Mouse (Mus musculus) MEL (cell line): ENCODE results near the gene Whamm. TPM values are rescaled to one million over a fixed set of nuclear protein-coding genes. Genes with fewer than 3 reads are reported as not detected.

ENCODE experiments used
- DNase-seq: peaks from one replicate; pipeline ENCODE4 v3.0.0; 2011; ENCODE audit warnings: low read depth, low spot score
- H3K27ac ChIP-seq: 2 replicates; pipeline ENCODE4 v1.5.1; 2012; ENCODE audit warnings: low read depth, mild to moderate bottlenecking, control low read depth, low read length, moderate library complexity; ENCODE audit not compliant: control insufficient read depth
- H3K27me3 ChIP-seq, 2 experiments: fragments of 150-350 bp in 1 of 2; sonication (generic) in 1 of 2; 2 replicates each; pipeline ENCODE4 v1.6.1; 2012; ENCODE audit warnings: low read length in 2 of 2, mild to moderate bottlenecking in 2 of 2, improper control_type of control experiment in 1 of 2, moderate library complexity in 1 of 2; ENCODE audit not compliant: insufficient read depth in 2 of 2, control insufficient read depth in 1 of 2
- H3K36me3 ChIP-seq, 2 experiments: 2 replicates each; pipeline ENCODE4 v1.6.1; 2012 to 2014; ENCODE audit warnings: low read length in 2 of 2, improper control_type of control experiment in 1 of 2, inconsistent platforms in 1 of 2, mild to moderate bottlenecking in 1 of 2; ENCODE audit not compliant: insufficient read depth in 2 of 2, control insufficient read depth in 1 of 2
- H3K4me1 ChIP-seq, 2 experiments: fragments of 150-350 bp in 1 of 2; sonication (generic) in 1 of 2; 2 replicates each; pipeline ENCODE4 v1.6.1; 2012; ENCODE audit warnings: low read length in 2 of 2, improper control_type of control experiment in 1 of 2, mild to moderate bottlenecking in 1 of 2; ENCODE audit not compliant: insufficient read depth in 2 of 2, control insufficient read depth in 1 of 2
- H3K4me3 ChIP-seq, 2 experiments: fragments of 150-350 bp in 1 of 2; sonication (generic) in 1 of 2; 2 replicates each; pipeline ENCODE4 v1.5.1; 2012; ENCODE audit warnings: low read depth in 2 of 2, low read length in 2 of 2, mild to moderate bottlenecking in 2 of 2, moderate library complexity in 2 of 2, control low read depth in 1 of 2, improper control_type of control experiment in 1 of 2; ENCODE audit not compliant: control insufficient read depth in 1 of 2, insufficient read depth in 1 of 2
- H3K79me2 ChIP-seq: 2 replicates; pipeline ENCODE4 v1.6.1; 2012; ENCODE audit warnings: mild to moderate bottlenecking, low read length, moderate library complexity; ENCODE audit not compliant: control insufficient read depth, poor library complexity, insufficient read depth
- H3K9ac ChIP-seq: 2 replicates; pipeline ENCODE4 v1.6.1; 2012; ENCODE audit warnings: low read depth, mild to moderate bottlenecking, control low read depth, low read length, moderate library complexity; ENCODE audit not compliant: control insufficient read depth, poor library complexity, severe bottlenecking
- H3K9me3 ChIP-seq: fragments of 150-350 bp; sonication (generic); replicated peaks from 2 replicates; pipeline ENCODE4 v1.6.1; 2012; ENCODE audit warnings: mild to moderate bottlenecking, low read length, improper control_type of control experiment, moderate library complexity; ENCODE audit not compliant: insufficient read depth
- CTCF ChIP-seq, 3 experiments: IDR thresholded peaks in 2 of 3; conservative IDR thresholded peaks in 1 of 3; 2 replicates each; pipeline ENCODE4 v1.5.1; 2011 to 2012; ENCODE audit warnings: low read length in 3 of 3, low read depth in 2 of 3, mild to moderate bottlenecking in 2 of 3, improper control_type of control experiment in 1 of 3, inconsistent platforms in 1 of 3, mixed read lengths in 1 of 3, moderate library complexity in 1 of 3; ENCODE audit not compliant: control insufficient read depth in 1 of 3, insufficient read depth in 1 of 3, poor library complexity in 1 of 3, severe bottlenecking in 1 of 3
- ELF1 ChIP-seq: IDR thresholded peaks from 2 replicates; pipeline ENCODE4 v1.6.1; 2014; ENCODE audit warnings: low read depth, mild to moderate bottlenecking, inconsistent platforms, low read length, improper control_type of control experiment, moderate library complexity
- EP300 ChIP-seq, 2 experiments: IDR thresholded peaks; 2 replicates each; pipeline ENCODE4 v1.6.1; 2011; ENCODE audit warnings: improper control_type of control experiment in 2 of 2, low read length in 2 of 2, low read depth in 1 of 2, mild to moderate bottlenecking in 1 of 2
- GABPA ChIP-seq: IDR thresholded peaks from 2 replicates; pipeline ENCODE4 v1.6.1; 2012; ENCODE audit warnings: low read depth, mild to moderate bottlenecking, inconsistent platforms, low read length, improper control_type of control experiment, moderate library complexity
- MAZ ChIP-seq: IDR thresholded peaks from 2 replicates; pipeline ENCODE4 v1.6.1; 2012; ENCODE audit warnings: low read depth, mild to moderate bottlenecking, inconsistent platforms, low read length, improper control_type of control experiment
- MYC ChIP-seq: IDR thresholded peaks from 2 replicates; pipeline ENCODE4 v1.6.1; 2011; ENCODE audit warnings: low read depth, mild to moderate bottlenecking, low read length, improper control_type of control experiment, moderate library complexity
- POLR2AphosphoS2 ChIP-seq: IDR thresholded peaks from 2 replicates; pipeline ENCODE4 v1.6.1; 2011; ENCODE audit warnings: low read length, improper control_type of control experiment
- POLR2AphosphoS5 ChIP-seq: IDR thresholded peaks from 2 replicates; pipeline ENCODE4 v1.6.1; 2012; ENCODE audit warnings: low read depth, borderline replicate concordance, mild to moderate bottlenecking, inconsistent platforms, low read length, moderate library complexity, mixed read lengths
- RAD21 ChIP-seq: IDR thresholded peaks from 2 replicates; pipeline ENCODE4 v1.6.1; 2011; ENCODE audit warnings: mild to moderate bottlenecking, low read depth, low read length, improper control_type of control experiment
- RCOR1 ChIP-seq: IDR thresholded peaks from 2 replicates; pipeline ENCODE4 v1.6.1; 2012; ENCODE audit warnings: low read depth, mild to moderate bottlenecking, inconsistent platforms, low read length, improper control_type of control experiment
- SMC3 ChIP-seq: IDR thresholded peaks from 2 replicates; pipeline ENCODE4 v1.6.1; 2011; ENCODE audit warnings: low read depth, low read length, improper control_type of control experiment
- TCF12 ChIP-seq: IDR thresholded peaks from 2 replicates; pipeline ENCODE4 v1.6.1; 2014; ENCODE audit warnings: low read depth, mild to moderate bottlenecking, inconsistent platforms, low read length, improper control_type of control experiment, moderate library complexity
- UBTF ChIP-seq: IDR thresholded peaks from 2 replicates; pipeline ENCODE4 v1.6.1; 2012; ENCODE audit warnings: low read depth, mild to moderate bottlenecking, inconsistent platforms, low read length, improper control_type of control experiment, moderate library complexity, borderline replicate concordance; ENCODE audit not compliant: insufficient read depth
- ZC3H11A ChIP-seq: IDR thresholded peaks from 2 replicates; pipeline ENCODE4 v1.6.1; 2012; ENCODE audit warnings: low read depth, mild to moderate bottlenecking, inconsistent platforms, low read length, improper control_type of control experiment
- ZKSCAN1 ChIP-seq: IDR thresholded peaks from 2 replicates; pipeline ENCODE4 v1.6.1; 2012; ENCODE audit warnings: low read depth, mild to moderate bottlenecking, inconsistent platforms, low read length, improper control_type of control experiment, moderate library complexity
- ZNF384 ChIP-seq: IDR thresholded peaks from 2 replicates; pipeline ENCODE4 v1.6.1; 2012; ENCODE audit warnings: low read depth, mild to moderate bottlenecking, inconsistent platforms, low read length, improper control_type of control experiment
- polyA plus RNA-seq, 2 experiments: library from polyadenylated mRNA; stranded (reverse) in 1 of 2; unstranded in 1 of 2; fragments of >175 nt in 1 of 2; fragments of >200 nt in 1 of 2; gene quantifications; 2 replicates each; pipeline versions ENCODE4 v1.2.1 to v1.2.4; 2012; ENCODE audit warnings: low replicate concordance in 2 of 2, low read depth in 1 of 2; ENCODE audit not compliant: insufficient read length in 2 of 2, insufficient read depth in 1 of 2, missing spikeins in 1 of 2
- total RNA-seq: library from RNA; depleted of rRNA; stranded (reverse); fragments of 300-350 nt; gene quantifications from 2 replicates; pipeline ENCODE4 v1.2.3, GENCODE M21; 2012

Gene Whamm
- total and polyA plus RNA-seq, 3 experiments = 9.4 to 22.9 TPM; not detected in 1

- TF ChIP-seq POLR2AphosphoS5 = no peak
- TF ChIP-seq MYC = no peak
- TF ChIP-seq RCOR1 = no peak
- no peak for TF ChIP-seq ZNF384
- TF ChIP-seq ZC3H11A = no peak
- no peak for TF ChIP-seq TCF12
- TF ChIP-seq ELF1 = no peak
- Histone ChIP-seq H3K9me3 (no peaks in the 10 kb centered on the region), H3K4me3 (no peak overlapping the region), H3K27ac (no peak overlapping the region), H3K4me1 (no peaks in the 10 kb centered on the region), H3K79me2 (no peaks in the 10 kb centered on the region), H3K36me3 (no peaks in the 10 kb centered on the region), H3K9ac (no peak overlapping the region), H3K27me3 (no peaks in the 10 kb centered on the region)
- DNase-seq = no peak
Observed at GRCm38 (mm10) chr7:81622793-81623192, 51.7 kb downstream of the Whamm start.

- Histone ChIP-seq H3K79me2 (no peaks in the 10 kb centered on the region), H3K9me3 (no peaks in the 10 kb centered on the region), H3K4me3 (no peak overlapping the region), H3K36me3 (no peaks in the 10 kb centered on the region), H3K27ac (no peak overlapping the region), H3K4me1 (no peaks in the 10 kb centered on the region), H3K27me3 (no peaks in the 10 kb centered on the region), H3K9ac (no peak overlapping the region)
- DNase-seq = no peak
- no peak for TF ChIP-seq ZKSCAN1
- TF ChIP-seq GABPA = no peak
- no peak for TF ChIP-seq ZNF384
- TF ChIP-seq UBTF = no peak
Observed at GRCm38 (mm10) chr7:81623767-81624166, 52.7 kb downstream of the Whamm start.

- Histone ChIP-seq H3K36me3 (no peaks in the 10 kb centered on the region), H3K4me3 (no peak overlapping the region)
- no peak for TF ChIP-seq POLR2AphosphoS2
- TF ChIP-seq MYC = no peak
- no peak for TF ChIP-seq EP300 (IDR thresholded peaks at IDR 0.05; ENCODE audit: low read depth in 1 of 2, low read length in 2 of 2)
- peak; percentile 74 for TF ChIP-seq SMC3
- no peak for TF ChIP-seq TCF12
- peak; percentile 64 for TF ChIP-seq RAD21
- no peak for TF ChIP-seq MAZ
- peak; percentile 69 to 77 (median 70) for TF ChIP-seq CTCF (IDR thresholded peaks at IDR 0.05 in 2 of 3, conservative IDR thresholded peaks at IDR 0.05 in 1 of 3; ENCODE audit: control insufficient read depth in 1 of 3, insufficient read depth in 1 of 3, low read depth in 2 of 3, low read length in 3 of 3, poor library complexity in 1 of 3, severe bottlenecking in 1 of 3)
- peak; percentile 60 for TF ChIP-seq ZC3H11A
- no peak for TF ChIP-seq RCOR1
Observed at GRCm38 (mm10) chr7:81626460-81626859, 55.4 kb downstream of the Whamm start.

More at GRCm38 (mm10) chr7:81626460-81626859, 55.4 kb downstream of the Whamm start:
- no peaks in the 10 kb centered on the region for H3K27me3 ChIP-seq
- H3K9ac ChIP-seq = no peak overlapping the region
- H3K4me1 ChIP-seq = no peaks in the 10 kb centered on the region
- no peak overlapping the region for H3K27ac ChIP-seq
- H3K9me3 ChIP-seq = no peaks in the 10 kb centered on the region
- peak; percentile 68 for DNase-seq
- H3K79me2 ChIP-seq = no peaks in the 10 kb centered on the region
